Mouse (Mus musculus) layer of hippocampus, adult 9-11 months (tissue): ENCODE results near the gene Ifna15.
"Not testable (repeated sequence)": the region's sequence is repeated elsewhere in the genome, so short reads cannot be mapped to it uniquely, and the experiment has no call there.

Source experiments
- DNase-seq: peaks from one replicate; pipeline ENCODE4 v3.0.0; 2022

The Ifna15 gene

DNA sequence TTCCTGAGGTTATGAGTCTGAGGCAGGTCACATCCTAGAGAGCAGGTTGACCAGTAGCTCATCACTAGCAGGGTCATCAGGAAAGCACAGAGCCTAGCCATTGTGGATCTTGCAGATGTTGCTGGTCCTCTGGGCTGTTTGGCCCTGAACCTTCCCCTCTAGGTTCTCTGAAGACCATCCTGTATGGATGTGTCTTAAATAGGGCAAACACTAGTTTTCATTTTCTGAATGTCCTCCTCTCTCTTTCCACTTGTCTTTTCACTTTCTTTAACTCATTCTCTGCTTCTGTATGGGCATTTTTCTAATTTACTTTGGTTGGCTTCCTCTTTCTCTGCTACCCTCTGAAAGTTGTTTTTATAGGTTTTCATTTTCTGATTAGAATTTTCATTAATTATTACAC, at the start of gene Ifna15:
TSS of gene Ifna15 (minus strand) at position 101 of the 400 bp plus-strand sequence.
- DNase-seq, result not testable (repeated sequence)

GRCm38 (mm10) chr4:88603276-88603675, 45.2 kb upstream of the Ifna15 start, which contains the start of gene Ifna12:
Ifna12 (minus strand) TSS chr4:88603376.
- no peak for DNase-seq

- no peak for DNase-seq
Observed at GRCm38 (mm10) chr4:88592285-88592684, 34.2 kb upstream of the Ifna15 start, which contains the start of gene Ifna9. Ifna9 (minus strand) TSS chr4:88592385.

GRCm38 (mm10) chr4:88571698-88572097, 13.7 kb upstream of the Ifna15 start, which contains the start of gene Ifna14:
Ifna14 (minus strand) TSS chr4:88571798.
- no peak for DNase-seq

- DNase-seq, result no peak
Observed at GRCm38 (mm10) chr4:88561791-88562190, 3.7 kb upstream of the Ifna15 start.

GRCm38 (mm10) chr4:88550161-88550945, 7.7 kb downstream of the Ifna15 start:
- DNase-seq, result peak; percentile 49

DNA sequence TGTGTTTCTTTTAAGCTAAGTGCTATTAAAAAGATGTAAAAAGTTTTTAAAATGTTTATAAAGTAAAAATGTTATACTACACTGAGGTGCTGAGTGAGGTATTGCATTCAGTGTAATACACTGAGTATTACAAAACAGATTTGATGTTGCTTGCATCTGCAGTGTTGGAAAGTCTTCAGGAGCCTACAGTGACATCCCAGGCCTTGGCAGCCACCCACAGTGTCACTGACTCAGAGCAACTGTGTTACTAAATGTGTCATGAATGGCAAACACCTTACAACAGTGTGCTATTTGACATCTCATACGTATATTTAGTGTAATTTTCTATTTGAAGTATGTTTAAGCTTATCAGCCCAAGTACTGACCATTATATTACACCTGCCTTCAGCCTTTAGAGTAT, 10.1 kb downstream of the Ifna15 start:
- no peak for DNase-seq

DNA sequence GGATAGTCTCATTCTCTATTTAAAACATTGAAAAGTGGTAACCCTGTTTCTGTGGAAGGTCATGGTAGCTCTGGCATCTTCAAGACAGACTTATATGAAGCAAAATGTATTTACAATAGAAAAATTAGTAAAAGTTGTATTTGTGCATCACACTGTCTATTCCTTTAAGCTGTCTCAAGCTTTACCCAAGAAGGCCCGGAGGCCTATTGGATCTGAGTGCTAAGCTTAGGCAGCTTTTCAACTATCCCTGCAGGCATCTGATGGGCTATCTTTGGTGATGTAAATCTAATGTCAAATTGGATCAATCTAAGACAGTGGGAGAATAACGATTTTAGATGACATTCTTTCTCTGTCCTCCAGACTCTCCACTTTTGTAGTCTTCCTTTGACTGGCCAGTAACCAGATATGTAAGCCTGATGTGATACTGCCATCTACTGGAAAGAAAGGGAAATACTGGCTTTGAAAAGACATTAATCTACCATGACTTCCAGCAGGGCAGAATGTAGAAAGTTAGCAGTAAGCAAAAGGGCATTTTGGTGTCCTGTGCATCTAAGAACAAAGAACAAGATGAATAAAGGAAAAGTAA, 14.3 kb downstream of the Ifna15 start:
- no peak for DNase-seq

DNA sequence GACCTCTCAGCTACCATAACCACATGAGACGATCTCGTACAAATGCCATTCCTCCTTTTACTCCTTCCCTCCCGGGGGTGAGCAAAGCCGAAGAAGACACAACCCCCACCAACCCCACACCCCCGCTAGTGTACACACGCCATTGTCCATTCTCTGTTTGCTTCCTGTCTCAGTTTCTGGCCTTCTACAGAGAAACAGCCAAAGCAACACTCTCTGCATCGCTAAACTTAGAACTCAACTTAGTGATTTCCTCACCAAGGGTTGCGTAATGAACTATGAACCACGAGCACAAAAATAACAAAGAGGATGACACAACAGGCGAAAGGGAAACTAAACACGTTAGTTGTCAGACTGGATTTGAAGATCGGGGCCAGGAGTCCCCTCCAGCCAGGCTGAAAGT, 20.7 kb downstream of the Ifna15 start:
- peak; percentile 53 for DNase-seq

- DNase-seq, result no peak
Observed at GRCm38 (mm10) chr4:88536640-88537039, 21.4 kb downstream of the Ifna15 start.

DNA sequence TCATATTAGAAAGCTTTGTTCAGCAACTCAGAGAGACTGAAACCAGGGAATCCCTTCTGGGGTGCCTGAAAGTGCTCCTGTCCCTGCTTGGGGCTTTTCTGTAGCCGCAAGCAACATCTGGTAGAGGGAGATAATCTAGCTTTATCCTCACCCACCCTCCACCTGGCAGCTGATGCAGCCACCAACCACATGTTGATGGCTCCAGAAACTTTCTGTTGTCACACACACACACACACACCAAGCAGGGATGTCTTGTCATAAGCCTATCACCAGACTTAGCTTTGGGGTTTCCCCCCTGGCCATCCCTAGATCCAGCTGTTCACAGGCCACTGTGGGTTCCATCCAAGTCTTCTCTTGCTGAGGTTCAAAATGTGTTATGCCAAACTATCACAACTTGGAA, 22.3 kb downstream of the Ifna15 start:
- no peak for DNase-seq

DNA sequence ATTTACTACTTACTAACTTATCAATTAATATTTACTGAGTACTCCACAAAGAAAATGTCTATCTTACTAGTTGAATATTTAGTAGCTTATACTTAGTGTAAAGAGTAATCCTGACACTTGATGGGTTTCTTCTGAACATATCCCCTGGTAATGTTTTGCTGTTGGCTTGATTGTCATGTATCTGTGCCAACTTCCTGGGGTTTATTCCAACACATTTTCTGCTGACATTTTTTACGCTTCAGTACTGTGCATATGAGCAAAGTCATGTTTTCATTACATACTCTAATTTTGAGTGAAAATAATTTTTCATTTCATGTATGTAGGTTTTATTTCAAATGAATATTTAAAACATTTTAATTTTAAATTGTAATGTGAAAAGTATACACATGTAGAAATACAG, 23.1 kb downstream of the Ifna15 start:
- DNase-seq, result no peak

DNA sequence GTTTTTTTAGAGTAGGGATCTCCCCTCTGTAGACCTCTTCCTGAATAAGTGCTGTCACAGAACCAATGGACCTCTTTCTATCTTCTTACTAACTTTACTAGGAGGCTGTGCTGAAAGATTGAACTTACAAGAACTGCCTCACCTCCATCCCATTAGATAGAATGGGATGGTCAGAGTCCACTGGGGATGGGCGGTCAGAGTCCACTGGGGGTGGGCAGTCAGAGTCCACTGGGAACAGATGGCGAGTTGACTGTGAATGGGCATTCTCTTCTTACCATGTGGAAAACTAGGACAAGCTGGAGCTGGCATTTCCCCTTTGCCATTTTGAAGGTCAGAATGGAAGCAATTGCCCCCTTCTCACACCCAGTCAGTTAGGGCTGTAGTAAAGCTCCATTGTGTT, 24.5 kb downstream of the Ifna15 start:
- no peak for DNase-seq

DNA sequence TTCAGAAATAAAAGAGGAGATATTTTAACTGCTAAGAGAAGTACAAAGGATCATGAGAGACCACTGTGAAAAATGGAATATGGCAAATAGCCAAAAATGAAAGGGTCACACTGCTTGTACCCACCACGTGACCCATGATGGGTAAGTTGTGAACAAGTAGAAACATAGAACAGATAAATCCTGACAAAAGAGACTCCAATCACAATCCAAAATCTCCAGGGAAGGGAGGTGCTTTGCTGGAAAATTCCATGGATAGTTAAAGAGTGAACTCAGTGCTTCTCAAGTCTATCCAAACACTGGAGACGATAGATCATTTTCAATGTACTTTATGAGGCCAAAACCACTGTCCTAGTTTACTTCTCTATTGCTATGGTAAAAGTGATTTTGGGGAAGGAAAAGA, 27.2 kb downstream of the Ifna15 start:
- DNase-seq, result no peak

DNA sequence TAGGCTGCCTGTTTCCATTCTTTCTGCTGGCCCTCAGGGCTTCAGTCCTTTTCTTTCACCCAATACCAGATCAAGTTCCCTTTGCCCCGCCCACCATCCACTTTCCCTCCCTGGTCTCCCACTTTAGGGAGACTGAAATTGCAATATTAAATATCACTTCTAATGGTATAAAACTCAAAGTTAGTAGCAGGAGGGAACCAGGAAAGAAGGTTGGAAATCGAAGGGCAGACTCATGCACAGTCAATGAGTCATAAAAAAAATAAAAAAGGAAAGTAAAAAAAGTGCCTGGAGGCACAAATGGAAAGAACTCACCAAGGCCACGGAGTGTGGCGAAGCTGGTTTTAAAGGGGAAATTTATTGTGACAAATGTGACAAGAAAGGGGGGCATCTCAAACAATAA, 27.8 kb downstream of the Ifna15 start:
- no peak for DNase-seq

DNA sequence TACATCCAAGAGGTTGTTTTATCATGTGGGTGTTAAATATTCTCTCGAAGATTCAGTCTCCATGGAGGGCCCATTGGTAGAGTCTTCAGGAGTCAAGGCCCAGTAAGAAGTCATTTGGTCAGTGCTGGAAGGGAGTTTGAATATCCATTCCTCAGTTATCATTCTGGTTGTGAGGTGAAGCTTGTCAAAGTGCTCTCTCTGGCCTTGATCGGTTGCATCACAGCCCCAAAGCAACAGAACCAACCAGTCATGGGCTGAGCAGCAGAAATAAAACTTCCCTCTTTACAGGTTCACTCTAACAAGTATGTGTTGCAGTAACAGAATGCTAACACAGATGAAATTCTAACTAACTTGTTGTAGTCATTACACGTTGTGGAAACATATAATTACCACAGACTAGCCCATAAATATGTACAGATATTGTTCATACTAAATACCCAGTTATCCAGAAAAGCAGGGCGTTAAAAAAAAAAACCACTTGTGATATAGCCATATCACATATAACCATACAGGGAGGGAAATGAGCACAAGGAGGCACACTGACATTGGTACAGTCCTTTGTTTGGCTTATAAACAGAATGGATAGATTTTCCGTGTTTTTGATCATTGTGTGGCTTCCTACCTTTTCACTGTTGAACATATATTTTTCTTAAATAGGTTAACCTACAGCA, 31.5 kb downstream of the Ifna15 start:
- no peak for DNase-seq

DNA sequence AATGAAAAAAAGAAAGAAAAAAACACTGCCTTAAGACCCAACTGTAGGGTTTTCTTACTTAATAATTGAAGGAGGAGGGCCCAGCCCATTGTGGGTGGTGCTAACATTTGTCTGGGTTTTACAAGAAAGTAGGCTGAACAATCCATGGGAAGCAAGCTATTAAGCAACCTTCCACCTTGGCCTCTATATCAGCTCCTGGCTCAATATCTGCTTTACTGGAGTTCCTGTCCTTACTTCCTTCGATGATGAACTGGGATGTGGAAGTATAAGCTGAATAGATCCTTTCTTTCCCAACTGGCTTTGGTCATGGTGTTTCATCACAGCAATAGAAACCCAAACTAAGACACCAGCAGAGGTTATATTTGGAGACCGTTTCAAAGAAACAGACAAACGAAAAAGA, 32.7 kb downstream of the Ifna15 start:
- DNase-seq, result no peak

DNA sequence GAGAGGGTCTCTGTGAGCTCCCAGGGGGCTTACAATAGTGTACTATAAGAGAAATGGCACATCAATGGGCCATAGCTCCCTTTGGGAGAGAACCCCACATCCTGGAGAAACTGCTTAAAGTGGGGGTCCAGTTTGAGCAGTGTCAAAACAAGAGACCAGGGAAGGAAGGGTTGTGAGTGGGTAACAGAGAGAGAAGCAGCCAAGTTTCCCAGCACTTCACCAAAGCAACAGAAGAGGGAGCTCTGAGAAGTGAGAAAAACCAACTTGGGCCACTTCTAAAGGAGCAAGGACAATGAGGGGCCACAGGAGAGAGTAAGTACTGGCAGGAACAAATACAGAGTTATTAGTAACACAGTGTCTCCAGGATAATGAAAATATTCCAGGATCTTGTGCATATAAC, 34.8 kb downstream of the Ifna15 start:
- no peak for DNase-seq

DNA sequence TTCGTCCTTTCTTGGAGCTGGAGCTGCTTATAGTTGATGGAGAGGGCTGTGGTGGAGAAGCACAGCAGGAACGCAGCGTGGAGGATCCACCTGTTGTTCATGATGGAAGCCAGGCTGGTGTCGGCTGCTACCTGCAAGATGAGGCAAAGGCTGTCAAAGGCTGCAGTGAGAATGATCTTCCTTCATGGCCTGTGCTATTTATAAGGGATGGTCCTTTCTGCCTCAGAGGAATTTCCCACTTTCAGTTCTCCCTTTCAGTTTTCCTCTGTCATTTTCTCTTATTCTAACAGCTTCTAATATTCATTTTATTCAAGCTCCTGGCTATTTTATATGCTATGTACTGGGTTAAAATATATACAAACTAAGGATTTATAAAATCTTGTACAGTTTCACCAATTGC, 35.4 kb downstream of the Ifna15 start, which contains the start of gene Ifnb1:
TSS of gene Ifnb1 (minus strand) at position 101 of the 400 bp plus-strand sequence.
- no peak for DNase-seq

- no peak for DNase-seq
Observed at GRCm38 (mm10) chr4:88517957-88518356, 40.1 kb downstream of the Ifna15 start.

GRCm38 (mm10) chr4:88515711-88516211, 42.3 kb downstream of the Ifna15 start:
- DNase-seq, result peak; percentile 14

- no peak for DNase-seq
Observed at GRCm38 (mm10) chr4:88515250-88515649, 42.8 kb downstream of the Ifna15 start.

- DNase-seq, result no peak
Observed at GRCm38 (mm10) chr4:88514403-88514802, 43.6 kb downstream of the Ifna15 start.

- no peak for DNase-seq
Observed at GRCm38 (mm10) chr4:88513743-88514142, 44.3 kb downstream of the Ifna15 start.
